15 mouse cellular contexts compared by ENCODE assay signal in genomic region chr17:56308088-56308487, GRCm38 (mm10). TPM values are rescaled to one million over a fixed set of nuclear protein-coding genes. Genes with fewer than 3 reads are reported as not detected.
DNase-seq lines count a peak whose midpoint lies in the region; ATAC-seq lines count a peak whose summit lies in the region.
"Had no signal": no experiment of that assay in that cellular context is flagged by ENCODE, and none has a peak within 500 bp of the region (broad histone marks: within the 10 kb centered on the region; RNA-seq: fewer than 3 reads in every experiment).

No protein-coding gene starts in this region.

- H3K9ac ChIP-seq in limb, embryonic 12.5 days (replicated peaks): peak overlapping the region; percentile 32; the same call in 1 of the 2 replicates
- H3K9ac ChIP-seq: heart, embryonic 12.5 days had no signal

- peak; percentile 12 for DNase-seq in thymus, postnatal 4 days
- DNase-seq in thymus, postnatal 36 days: no peak
- peak; percentile 80 for DNase-seq in kidney, adult 11 months
- peak; percentile 59 to 65 for DNase-seq in urinary bladder, postnatal 4 days (ENCODE audit: low spot score in 2 of 2)
- no peak for DNase-seq in adrenal gland, adult 8-10 months
- DNase-seq in cerebellum, adult 18-20 months: no peak
- DNase-seq: right cerebral cortex, adult 18-20 months; thymus, postnatal 25 days had no signal

- WGBS in limb, embryonic 12.5 days: 72% methylated on average over 6 of the region's 6 CpGs

- no peak overlapping the region for H3K4me3 ChIP-seq in limb, embryonic 12.5 days (replicated peaks)
- H3K4me3 ChIP-seq: heart, embryonic 12.5 days; layer of hippocampus, adult 2 months; myocyte had no signal

- H3K36me3 ChIP-seq in limb, embryonic 12.5 days: peaks cover 78% of the 10 kb centered on the region

- peak overlapping the region; percentile 41; the same call in 1 of the 2 replicates for H3K27ac ChIP-seq in limb, embryonic 12.5 days
- H3K27ac ChIP-seq: layer of hippocampus, adult 2 months had no signal

- H3K4me2 ChIP-seq in limb, embryonic 12.5 days: 0 out of 2 replicates have a peak overlapping the region, but pooled peaks have one; percentile 1
- H3K4me2 ChIP-seq: heart, embryonic 12.5 days had no signal

- no peak for ATAC-seq in limb, embryonic 12.5 days (ENCODE audit: insufficient number of reproducible peaks, insufficient read depth, low FRiP score, low TSS enrichment, low read depth)

- H3K4me1 ChIP-seq in limb, embryonic 12.5 days (replicated peaks): peaks cover 32% of the 10 kb centered on the region

- H3K9me3 ChIP-seq in limb, embryonic 12.5 days: no peaks in the 10 kb centered on the region
- H3K9me3 ChIP-seq: heart, embryonic 12.5 days had no signal

- no peaks in the 10 kb centered on the region for H3K27me3 ChIP-seq in limb, embryonic 12.5 days
- H3K27me3 ChIP-seq: heart, embryonic 12.5 days had no signal

RNA-seq across cellular contexts. Expression of gene Uhrf1, which starts 5.0 kb away (rescaled TPM):
- polyA plus RNA-seq in limb, embryonic 12.5 days (2016; fragmentation: Nextera tagmentation; extraction: Ambion mirVana): 198 and 199 TPM in 2 replicates
- 1 to 10 TPM; 1.8 to 3.4 (median 2.6) TPM for total RNA-seq in adrenal gland, adult 8-10 months (2022)

RNA-seq across cellular contexts. Expression of gene Arrdc5, which starts 8.0 kb away (rescaled TPM):
- not detected in 2 replicates for polyA plus RNA-seq in limb, embryonic 12.5 days (2016; fragmentation: Nextera tagmentation; extraction: Ambion mirVana)
- total RNA-seq in adrenal gland, adult 8-10 months (2022): not detected
- total RNA-seq: layer of hippocampus, adult 2 months; MEL had no signal
- polyA plus RNA-seq: cortical plate, adult 2 months; heart, embryonic 12.5 days; liver, embryonic 16.5 days; myocyte had no signal

RNA-seq across cellular contexts. Expression of gene Plin3, which starts 15.4 kb away (rescaled TPM):
- 62.7 and 71.7 TPM in 2 replicates for polyA plus RNA-seq in limb, embryonic 12.5 days (2016; fragmentation: Nextera tagmentation; extraction: Ambion mirVana)
- 100 to 1,000 TPM in 3 of 4 experiments, 10 to 100 TPM in 1; 92.6 to 117 (median 103) TPM for total RNA-seq in adrenal gland, adult 8-10 months (2022)

RNA-seq across cellular contexts. Expression of gene Kdm4b, which starts 17.8 kb away (rescaled TPM):
- polyA plus RNA-seq in limb, embryonic 12.5 days (2016; fragmentation: Nextera tagmentation; extraction: Ambion mirVana): 53.1 and 54.3 TPM in 2 replicates
- 10 to 100 TPM; 36.7 to 54.1 (median 47.4) TPM for total RNA-seq in adrenal gland, adult 8-10 months (2022)

RNA-seq across cellular contexts. Expression of gene Ticam1, which starts 31.5 kb away (rescaled TPM):
- 3.0 and 3.8 TPM in 2 replicates for polyA plus RNA-seq in limb, embryonic 12.5 days (2016; fragmentation: Nextera tagmentation; extraction: Ambion mirVana)
- total RNA-seq in adrenal gland, adult 8-10 months (2022): 10 to 100 TPM; 23.9 to 26.3 (median 24.8) TPM

Comparison
In these comparisons a context has a peak if more than half of its experiments do, and no peak if none do; other contexts are left out.
1. DNase-seq: peak in thymus, postnatal 4 days (single experiment), kidney, adult 11 months (single experiment) and urinary bladder, postnatal 4 days (2 of 2); none in thymus, postnatal 36 days (0 of 2), adrenal gland, adult 8-10 months (single experiment) and cerebellum, adult 18-20 months (0 of 2).